Mouse (Mus musculus): ENCODE results near the gene Add1. TPM values are rescaled to one million over a fixed set of nuclear protein-coding genes. Genes with fewer than 3 reads are reported as not detected.

Add1 gene
- polyA plus RNA-seq, 1 experiment from 2014 or later: 200 TPM

DNA sequence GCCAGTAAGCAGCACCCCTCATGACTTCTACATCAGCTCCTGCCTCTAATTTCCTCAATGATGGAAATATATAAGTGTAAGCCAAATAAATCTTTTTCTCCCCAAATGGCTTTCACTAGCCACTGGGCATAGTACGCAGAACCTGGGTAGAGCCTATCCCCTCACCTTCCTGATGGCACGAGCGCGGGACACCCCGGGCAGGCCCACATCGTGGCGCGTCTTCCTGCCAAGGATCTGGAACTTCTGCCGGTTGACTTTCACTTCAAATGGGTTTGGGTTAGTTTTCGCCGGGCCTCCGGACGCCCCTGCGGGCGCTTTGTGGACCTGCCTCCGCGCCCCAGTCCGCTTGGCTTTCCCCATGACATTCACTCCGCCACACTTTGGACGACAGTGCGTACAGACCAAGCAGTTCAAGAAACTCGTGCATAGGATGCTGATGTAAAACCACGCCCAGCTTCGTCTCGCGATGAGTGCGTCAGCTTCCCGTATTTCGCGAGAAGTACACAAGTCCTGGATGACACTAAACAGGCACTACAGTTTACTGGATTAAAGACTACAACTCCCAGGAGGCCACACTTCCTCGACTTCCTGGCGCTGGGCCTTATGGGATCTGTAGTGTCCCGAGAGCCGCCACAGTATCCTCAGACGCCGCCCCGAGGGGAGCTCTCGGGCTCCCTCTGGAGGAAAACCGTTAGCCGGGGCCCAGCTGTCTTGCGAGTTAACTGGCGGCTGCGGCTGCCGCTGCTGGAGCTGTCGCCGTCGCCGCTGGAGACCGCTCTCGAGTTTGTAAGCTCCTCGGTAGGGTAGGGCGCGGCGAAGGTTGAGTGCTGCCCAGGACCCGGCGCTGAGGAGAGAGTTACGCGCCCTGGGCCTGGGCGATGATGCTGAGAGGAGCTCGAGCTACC lies 86.5 kb downstream of the Add1 start, which contains the start of the genes Nop14 and Grk4:
TSS of gene Nop14 (minus strand) at position 463 of the 905 bp plus-strand sequence.
TSS of gene Grk4 (plus strand) at position 694 of the 905 bp plus-strand sequence.
- peak; percentile 100 for ATAC-seq (replicated peaks; ENCODE audit: low FRiP score)
- Histone ChIP-seq H3K27me3 (no peaks in the 10 kb centered on the region), H3K4me1 (peaks cover 7% of the 10 kb centered on the region), H3K4me3 (replicated peaks) (peak within 1 kb of the TSS; percentile 81), H3K9me3 (replicated peaks) (no peaks in the 10 kb centered on the region), H3K27ac (peak within 1 kb of the TSS; percentile 90), H3K9ac (peak within 1 kb of the TSS; percentile 64), H3K36me3 (peaks cover 27% of the 10 kb centered on the region), H3K4me2 (peak within 1 kb of the TSS; percentile 84)
- WGBS: under 1% methylated on average over 60 of the region's 60 CpGs

GRCm38 (mm10) chr5:34660591-34661130 lies 87.2 kb downstream of the Add1 start:
- peak overlapping the region; percentile 90 for H3K27ac ChIP-seq
- H3K27me3 ChIP-seq: no peaks in the 10 kb centered on the region
- H3K4me1 ChIP-seq: peaks cover 7% of the 10 kb centered on the region
- peak overlapping the region; percentile 64 for H3K9ac ChIP-seq
- no peak; the same call in none of the 2 replicates for ATAC-seq (replicated peaks; ENCODE audit: low FRiP score)
- peaks cover 20% of the 10 kb centered on the region for H3K36me3 ChIP-seq
- H3K9me3 ChIP-seq (replicated peaks): no peaks in the 10 kb centered on the region
- peak overlapping the region; percentile 84 for H3K4me2 ChIP-seq
- peak overlapping the region; percentile 81 for H3K4me3 ChIP-seq (replicated peaks)
- WGBS: under 1% methylated on average over 57 of the region's 57 CpGs

- Histone ChIP-seq H3K27me3 (no peaks in the 10 kb centered on the region), H3K27ac (no peak overlapping the region), H3K9me3 (replicated peaks) (no peaks in the 10 kb centered on the region), H3K36me3 (peaks cover 9% of the 10 kb centered on the region), H3K4me3 (replicated peaks) (no peak overlapping the region), H3K4me1 (peaks cover 7% of the 10 kb centered on the region), H3K9ac (no peak overlapping the region), H3K4me2 (no peak overlapping the region)
- 67% methylated on average over 4 of the region's 4 CpGs for WGBS
- no peak for ATAC-seq (replicated peaks; ENCODE audit: low FRiP score)
These were observed 88.4 kb downstream of the Add1 start for GRCm38 (mm10) chr5:34661909-34662308.

DNA sequence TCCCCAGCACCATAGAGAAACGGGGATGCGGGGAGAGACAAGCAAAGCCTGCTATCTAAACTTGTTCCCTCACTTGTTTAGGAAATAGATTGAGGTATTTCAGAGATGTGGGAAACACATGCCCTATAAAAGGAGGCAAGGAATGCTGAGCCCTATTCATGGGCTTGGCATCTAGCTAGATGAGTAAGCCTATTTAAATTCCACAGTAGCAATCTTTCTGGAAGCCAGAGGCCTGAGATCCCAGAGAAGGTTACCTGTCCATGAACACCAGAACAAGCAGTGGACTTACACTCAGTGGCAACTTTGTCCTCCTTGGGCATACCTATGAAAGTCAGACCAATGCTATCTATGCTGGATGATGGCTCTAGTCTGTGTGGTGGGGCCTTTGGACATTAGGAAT lies 89.8 kb downstream of the Add1 start:
- Histone ChIP-seq H3K9me3 (replicated peaks) (no peaks in the 10 kb centered on the region), H3K4me1 (peaks cover 7% of the 10 kb centered on the region), H3K9ac (no peak overlapping the region), H3K27me3 (no peaks in the 10 kb centered on the region), H3K4me3 (replicated peaks) (no peak overlapping the region), H3K36me3 (no peaks in the 10 kb centered on the region), H3K27ac (no peak overlapping the region), H3K4me2 (no peak overlapping the region)
- no peak for ATAC-seq (replicated peaks; ENCODE audit: low FRiP score)
- 93% methylated on average over 2 of the region's 2 CpGs for WGBS

DNA sequence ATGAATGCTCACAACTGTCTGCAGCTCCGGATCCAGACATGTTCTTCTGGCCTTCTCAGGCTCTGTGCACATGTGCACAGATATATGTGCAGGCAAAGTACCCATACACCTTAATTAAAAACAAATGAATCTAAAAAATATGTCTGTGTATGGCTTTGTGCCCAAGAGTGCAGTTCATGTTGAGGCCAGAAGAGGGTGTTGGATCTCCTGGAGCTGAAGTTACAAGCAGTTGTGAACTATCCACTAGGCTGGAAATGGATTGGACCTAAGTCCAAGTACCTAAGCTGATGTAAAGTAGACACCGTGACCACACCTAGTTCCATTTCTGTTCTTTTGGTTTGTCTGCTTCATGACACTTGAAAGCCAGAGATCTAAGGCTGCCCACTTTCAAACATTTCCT lies 96.0 kb downstream of the Add1 start:
- 82% methylated on average over 2 of the region's 2 CpGs for WGBS
- H3K27me3 ChIP-seq: no peaks in the 10 kb centered on the region
- no peak for ATAC-seq (replicated peaks; ENCODE audit: low FRiP score)
- 0 out of 2 replicates have a peak, but pooled peaks cover 3% of the 10 kb centered on the region for H3K4me1 ChIP-seq
- no peak overlapping the region for H3K9ac ChIP-seq
- H3K4me2 ChIP-seq: no peak overlapping the region
- no peak overlapping the region for H3K27ac ChIP-seq
- no peaks in the 10 kb centered on the region for H3K9me3 ChIP-seq (replicated peaks)
- H3K4me3 ChIP-seq (replicated peaks): no peak overlapping the region
- H3K36me3 ChIP-seq: no peaks in the 10 kb centered on the region

DNA sequence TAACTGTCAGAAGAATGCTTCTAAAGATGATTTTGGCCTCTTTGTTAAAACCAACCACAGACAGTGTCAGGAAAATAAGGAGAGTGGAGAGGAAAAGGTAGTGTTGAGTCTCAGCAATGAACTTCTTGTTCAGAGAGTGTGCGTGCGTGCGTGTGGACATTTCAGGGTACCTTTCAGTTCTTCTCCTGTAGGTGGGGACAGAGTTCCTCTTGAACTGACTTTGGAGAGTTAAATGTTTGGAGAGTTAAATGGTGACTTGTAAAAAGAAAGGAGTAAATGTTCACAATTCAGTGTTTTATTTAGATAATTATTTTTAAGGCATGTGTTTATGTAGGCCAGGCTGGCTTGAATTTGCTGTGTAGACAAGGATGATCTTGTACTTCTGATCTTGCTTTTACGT lies 96.8 kb downstream of the Add1 start:
- Histone ChIP-seq H3K9ac (no peak overlapping the region), H3K4me3 (replicated peaks) (no peak overlapping the region), H3K36me3 (no peaks in the 10 kb centered on the region), H3K9me3 (replicated peaks) (no peaks in the 10 kb centered on the region), H3K27me3 (no peaks in the 10 kb centered on the region), H3K4me1 (0 out of 2 replicates have a peak, but pooled peaks cover 3% of the 10 kb centered on the region), H3K4me2 (no peak overlapping the region), H3K27ac (no peak overlapping the region)
- no peak for ATAC-seq (replicated peaks; ENCODE audit: low FRiP score)
- WGBS: 81% methylated on average over 4 of the region's 4 CpGs

Small RNAs within 50 kb of the gene (microRNA-seq; reads per million reads assigned to microRNA genes)
- 1.6 reads per million, percentile 4 among the genes with 10 or more reads in this experiment for gene Mir7036b

Other genes with a start within 250 kb of the Add1 start
- 174 and 181 TPM in 2 replicates for gene Rnf4, start 237.4 kb upstream of the Add1 start, polyA plus RNA-seq (2015; fragmentation: Nextera tagmentation; extraction: Ambion mirVana)
- 10.6 and 13.0 TPM in 2 replicates for gene Fam193a, start 203.7 kb upstream of the Add1 start, polyA plus RNA-seq (2015; fragmentation: Nextera tagmentation; extraction: Ambion mirVana)
- gene Tnip2, start 59.7 kb upstream of the Add1 start, polyA plus RNA-seq (2015; fragmentation: Nextera tagmentation; extraction: Ambion mirVana): 18.4 and 21.9 TPM in 2 replicates
- gene Sh3bp2, start 47.8 kb upstream of the Add1 start, polyA plus RNA-seq (2015; fragmentation: Nextera tagmentation; extraction: Ambion mirVana): 7.6 and 10.3 TPM in 2 replicates
- gene Mfsd10, start 63.5 kb downstream of the Add1 start, polyA plus RNA-seq (2015; fragmentation: Nextera tagmentation; extraction: Ambion mirVana): 118 and 132 TPM in 2 replicates
- gene Nop14, start 86.5 kb downstream of the Add1 start, polyA plus RNA-seq (2015; fragmentation: Nextera tagmentation; extraction: Ambion mirVana): 25.3 and 25.8 TPM in 2 replicates
- 1.9 and 2.8 TPM in 2 replicates for gene Grk4, start 86.7 kb downstream of the Add1 start, polyA plus RNA-seq (2015; fragmentation: Nextera tagmentation; extraction: Ambion mirVana)
- 12.5 and 12.9 TPM in 2 replicates for gene Htt, start 188.1 kb downstream of the Add1 start, polyA plus RNA-seq (2015; fragmentation: Nextera tagmentation; extraction: Ambion mirVana)